Mouse (Mus musculus): ENCODE data around the gene Rbbp4.

DNA sequence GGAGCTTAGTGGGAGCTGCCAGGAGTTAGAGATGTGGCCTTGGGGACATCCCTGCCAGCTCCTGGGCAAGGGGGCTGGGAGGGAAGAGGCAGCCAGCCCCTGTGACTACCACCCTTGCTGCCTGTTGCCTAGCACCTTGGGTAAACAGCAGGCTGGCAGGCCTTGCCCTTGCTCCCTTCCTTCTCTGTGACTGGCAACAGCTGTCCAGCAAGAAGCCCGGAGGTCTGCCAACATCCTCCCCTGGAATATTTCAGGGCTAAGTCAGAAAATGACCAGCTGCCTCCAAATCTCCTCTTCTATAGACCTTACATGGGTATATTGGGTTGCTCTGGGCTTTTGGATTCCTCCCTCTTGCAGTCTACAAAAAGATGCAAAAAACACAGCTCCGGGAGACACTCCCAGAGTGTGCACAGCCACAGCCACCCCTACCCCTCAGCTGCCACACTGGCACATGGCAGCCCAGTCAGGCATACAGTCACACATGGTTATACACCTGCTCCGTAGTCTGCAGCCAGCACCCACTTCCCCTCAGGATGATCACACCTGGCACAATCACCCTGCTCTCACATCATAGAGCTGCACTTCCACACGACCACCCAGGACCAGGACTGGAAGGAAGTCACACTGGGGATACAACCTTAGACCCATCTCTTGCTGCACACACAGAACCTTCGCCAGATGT, 49.0 kb downstream of the Rbbp4 start:
- TF ChIP-seq GATA1 (IDR thresholded peaks at IDR 0.05; ENCODE audit: low read length) (no peak), TAL1 (IDR thresholded peaks at IDR 0.05; ENCODE audit: low read length) (no peak)
